Mouse (Mus musculus) limb, embryonic 14.5 days (tissue): ENCODE data around the gene Ppp4r2. TPM values are rescaled to one million over a fixed set of nuclear protein-coding genes. Genes with fewer than 3 reads are reported as not detected.

Source experiments
- ATAC-seq: fragments of 200-750 bp; cut with Nextera tagmentation; 2 replicates; pipeline ENCODE4 v1.8.0; 2017; ENCODE audit warnings: low read depth, moderate number of reproducible peaks, moderate TSS enrichment; ENCODE audit not compliant: low FRiP score
- DNase-seq: peaks from one replicate; pipeline ENCODE4 v3.0.0-alpha.2; 2015; ENCODE audit warnings: low spot score
- H3K27ac ChIP-seq: fragments of 300-500 bp; sonication (generic); replicated peaks from 2 replicates; pipeline ENCODE4 v1.5.1; 2014; ENCODE audit warnings: low read depth, mild to moderate bottlenecking, low read length, moderate library complexity, mixed read lengths
- H3K27me3 ChIP-seq: fragments of 300-500 bp; sonication (generic); 2 replicates; pipeline ENCODE4 v1.6.1; 2014; ENCODE audit warnings: low read length, mixed read lengths; ENCODE audit not compliant: control insufficient read depth, insufficient read depth
- H3K36me3 ChIP-seq: fragments of 300-500 bp; sonication (generic); 2 replicates; pipeline ENCODE4 v1.6.1; 2014; ENCODE audit warnings: mild to moderate bottlenecking, low read length, moderate library complexity, mixed read lengths; ENCODE audit not compliant: control insufficient read depth, insufficient read depth
- H3K4me1 ChIP-seq: fragments of 300-500 bp; sonication (generic); 2 replicates; pipeline ENCODE4 v1.6.1; 2014; ENCODE audit warnings: antibody characterized with exemption, low read length, mixed read lengths; ENCODE audit not compliant: control insufficient read depth, insufficient read depth
- H3K4me2 ChIP-seq: fragments of 300-500 bp; sonication (generic); replicated peaks from 2 replicates; pipeline ENCODE4 v1.6.1; 2014; ENCODE audit warnings: low read depth, mild to moderate bottlenecking, low read length, moderate library complexity; ENCODE audit not compliant: severe bottlenecking
- H3K4me3 ChIP-seq: fragments of 300-500 bp; sonication (generic); replicated peaks from 2 replicates; pipeline ENCODE4 v1.5.1; 2014; ENCODE audit warnings: low read length
- H3K9ac ChIP-seq: fragments of 300-500 bp; sonication (generic); 2 replicates; pipeline ENCODE4 v1.6.1; 2014; ENCODE audit warnings: mild to moderate bottlenecking, low read depth, low read length, moderate library complexity; ENCODE audit not compliant: severe bottlenecking
- H3K9me3 ChIP-seq: fragments of 300-500 bp; sonication (generic); 2 replicates; pipeline ENCODE4 v1.6.1; 2016; ENCODE audit warnings: low read length; ENCODE audit not compliant: control insufficient read depth
- POLR2A ChIP-seq: fragments of 200-500 bp; IDR thresholded peaks from 2 replicates; pipeline ENCODE4 v1.8.0; 2012; ENCODE audit warnings: inconsistent platforms, mild to moderate bottlenecking, moderate library complexity, borderline replicate concordance; ENCODE audit not compliant: insufficient read depth, insufficient read length; ENCODE audit errors: extremely low read depth
- WGBS: fragments of 180-500 bp; shearing (Covaris S2); extraction: QIAGEN DNeasy Blood & Tissue Kit; methylation state at CpG from one replicate; pipeline ENCODE4 v1.1.7; 2014; 5-methylcytosine and 5-hydroxymethylcytosine counted together
- polyA plus RNA-seq, 2 experiments: library from polyadenylated mRNA; depleted of rRNA in 1 of 2; stranded (reverse) in 1 of 2; unstranded in 1 of 2; fragments of >200 nt; fragmentation: Nextera tagmentation in 1 of 2; extraction: Ambion mirVana in 1 of 2; gene quantifications; 2 replicates each; pipeline versions ENCODE4 v1.2.1 to v1.2.3; 2012 to 2014

Ppp4r2 gene
- polyA plus RNA-seq, 2 experiments = 34.5 to 44.2 TPM

DNA sequence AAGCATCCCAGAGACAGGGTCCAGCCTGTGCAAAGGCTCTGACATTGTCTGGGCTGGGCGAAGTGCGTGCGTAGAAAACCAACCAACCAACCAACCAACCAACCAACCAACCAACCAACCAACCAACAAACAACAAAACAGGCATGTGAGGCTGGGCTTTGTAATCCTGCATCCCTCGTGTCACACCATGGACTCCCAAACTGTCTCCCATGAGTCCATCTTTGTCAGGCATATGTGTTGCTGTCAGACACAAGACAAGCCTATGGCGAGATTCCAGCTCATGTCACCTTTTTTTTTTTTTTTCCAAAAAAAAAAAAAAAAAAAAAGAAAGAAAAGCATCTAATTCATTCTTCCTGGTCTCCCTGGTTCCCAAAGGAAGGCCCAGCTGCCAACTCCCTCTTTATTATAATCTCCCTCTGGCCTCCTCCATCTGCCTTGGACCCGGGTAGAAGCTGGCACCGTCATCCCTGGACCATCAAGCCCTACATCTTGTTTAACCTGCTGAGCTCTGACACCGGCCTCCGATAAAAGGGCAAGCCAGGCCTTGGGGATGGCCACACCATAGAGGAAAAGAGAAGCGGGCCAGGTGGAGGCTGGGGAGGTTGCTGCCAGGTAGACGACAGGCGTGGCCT lies 51.3 kb downstream of the Ppp4r2 start:
- no peaks in the 10 kb centered on the region for H3K36me3 ChIP-seq
- WGBS = 92% methylated on average over 12 of the region's 12 CpGs
- DNase-seq (no peak), ATAC-seq (no peak)
- H3K4me1 ChIP-seq = 0 out of 2 replicates have a peak, but pooled peaks cover 3% of the 10 kb centered on the region
- no peak overlapping the region for H3K4me3 ChIP-seq
- H3K27ac ChIP-seq = no peak overlapping the region
- H3K27me3 ChIP-seq = no peaks in the 10 kb centered on the region
- no peak overlapping the region for H3K4me2 ChIP-seq
- no peak for TF ChIP-seq POLR2A
- no peaks in the 10 kb centered on the region for H3K9me3 ChIP-seq
- H3K9ac ChIP-seq = no peak overlapping the region

DNA sequence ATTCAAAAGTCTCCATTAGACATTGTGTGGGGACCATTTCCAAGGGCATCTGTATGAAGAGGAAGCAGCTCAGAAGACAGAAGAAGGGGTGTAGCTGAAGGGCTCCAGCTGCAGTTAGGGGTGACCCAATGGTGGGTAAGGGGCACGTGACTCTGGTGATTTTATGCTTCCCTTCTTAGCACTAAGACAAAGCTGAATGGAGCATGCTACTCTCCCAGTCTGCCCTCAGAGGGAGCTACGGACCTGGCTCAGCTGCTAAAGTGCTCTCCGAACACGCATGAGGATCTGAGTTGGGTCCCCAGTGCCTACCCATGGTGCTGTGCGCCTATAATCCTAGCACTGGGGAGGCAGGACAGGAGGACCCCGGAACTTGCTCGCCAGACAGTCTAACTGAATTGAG lies 52.0 kb downstream of the Ppp4r2 start:
- Histone ChIP-seq H3K4me2 (no peak overlapping the region), H3K9ac (no peak overlapping the region), H3K9me3 (no peaks in the 10 kb centered on the region), H3K27me3 (no peaks in the 10 kb centered on the region), H3K36me3 (no peaks in the 10 kb centered on the region), H3K4me1 (0 out of 2 replicates have a peak, but pooled peaks cover 3% of the 10 kb centered on the region), H3K27ac (no peak overlapping the region), H3K4me3 (no peak overlapping the region)
- ATAC-seq = no peak
- DNase-seq = no peak
- TF ChIP-seq POLR2A = no peak
- WGBS = 57% methylated on average over 7 of the region's 7 CpGs

DNA sequence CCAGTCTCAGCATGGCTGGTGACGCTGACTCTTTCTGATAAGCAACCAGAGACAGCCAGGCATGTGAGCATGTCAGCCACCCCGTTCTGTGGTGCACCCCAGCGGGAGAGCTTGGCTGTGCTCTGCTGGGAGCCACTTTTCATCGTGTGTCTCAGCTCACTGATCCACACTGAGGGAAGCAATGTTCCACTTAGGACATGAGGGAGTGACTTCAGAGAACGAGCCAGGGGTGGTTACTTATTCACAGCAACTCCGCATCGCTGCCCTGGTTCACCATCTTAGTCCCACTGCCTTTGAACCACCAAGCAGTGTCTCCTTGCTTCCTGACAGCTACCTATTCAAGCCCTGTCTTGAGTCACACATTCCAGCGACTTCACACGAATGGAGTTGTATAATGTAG lies 53.6 kb downstream of the Ppp4r2 start:
- DNase-seq = no peak
- no peak for TF ChIP-seq POLR2A
- no peaks in the 10 kb centered on the region for H3K27me3 ChIP-seq
- no peak overlapping the region for H3K27ac ChIP-seq
- no peaks in the 10 kb centered on the region for H3K36me3 ChIP-seq
- H3K4me1 ChIP-seq = 0 out of 2 replicates have a peak, but pooled peaks cover 3% of the 10 kb centered on the region
- 86% methylated on average over 9 of the region's 9 CpGs for WGBS
- no peaks in the 10 kb centered on the region for H3K9me3 ChIP-seq
- H3K4me2 ChIP-seq = no peak overlapping the region
- H3K9ac ChIP-seq = no peak overlapping the region
- ATAC-seq = no peak
- H3K4me3 ChIP-seq = no peak overlapping the region

DNA sequence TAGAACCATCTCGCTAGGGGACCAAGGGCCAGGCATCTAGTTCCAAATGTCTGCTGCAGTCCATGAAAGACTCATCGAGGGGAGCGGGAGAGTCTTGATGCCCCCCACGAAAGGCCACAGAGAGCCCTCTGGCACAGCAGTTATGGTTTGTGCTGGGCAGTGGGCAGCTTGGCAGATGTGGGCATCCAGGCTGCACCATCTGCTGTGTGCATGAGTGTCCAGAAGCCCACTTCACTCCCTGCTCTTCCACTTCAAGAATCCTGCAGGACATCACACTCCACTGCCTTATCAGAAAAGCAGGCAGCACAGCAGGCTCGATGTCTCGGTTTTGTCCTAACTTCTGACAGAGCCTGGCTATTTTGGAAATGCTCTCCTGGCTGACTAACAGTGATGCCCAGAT lies 55.9 kb downstream of the Ppp4r2 start:
- ATAC-seq (no peak), DNase-seq (no peak)
- Histone ChIP-seq H3K4me2 (no peak overlapping the region), H3K9me3 (no peaks in the 10 kb centered on the region), H3K4me1 (peaks cover 4% of the 10 kb centered on the region; the same call in 1 of the 2 replicates), H3K36me3 (no peaks in the 10 kb centered on the region), H3K27me3 (no peaks in the 10 kb centered on the region), H3K27ac (no peak overlapping the region), H3K4me3 (no peak overlapping the region), H3K9ac (no peak overlapping the region)
- WGBS = 85% methylated on average over 6 of the region's 6 CpGs
- no peak for TF ChIP-seq POLR2A

DNA sequence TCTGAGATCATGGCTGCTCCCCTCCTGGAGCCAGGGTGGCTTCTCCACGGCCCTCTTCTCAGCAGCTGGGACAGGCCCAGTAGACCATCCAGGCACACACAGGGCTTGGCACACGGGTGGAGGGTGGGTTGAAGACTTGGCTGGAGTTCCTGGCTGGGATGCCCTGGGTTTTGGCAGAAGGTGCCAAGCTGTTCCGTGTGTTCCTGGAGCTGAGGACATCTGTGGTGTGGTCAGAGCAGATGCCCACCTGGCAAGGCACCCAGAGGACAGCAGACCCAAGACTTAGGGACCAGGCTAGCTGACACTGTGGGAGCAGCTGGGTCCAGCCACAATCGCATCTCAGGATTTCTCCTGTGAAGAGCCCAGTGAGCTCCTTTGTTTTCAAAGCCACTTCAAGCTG lies 59.1 kb downstream of the Ppp4r2 start:
- no peak overlapping the region for H3K9ac ChIP-seq
- no peak overlapping the region for H3K27ac ChIP-seq
- H3K4me3 ChIP-seq = no peak overlapping the region
- no peak overlapping the region for H3K4me2 ChIP-seq
- ATAC-seq = no peak
- no peaks in the 10 kb centered on the region for H3K9me3 ChIP-seq
- no peak for TF ChIP-seq POLR2A
- 75% methylated on average over 4 of the region's 4 CpGs for WGBS
- no peaks in the 10 kb centered on the region for H3K36me3 ChIP-seq
- H3K4me1 ChIP-seq = peaks cover 4% of the 10 kb centered on the region; the same call in 1 of the 2 replicates
- no peaks in the 10 kb centered on the region for H3K27me3 ChIP-seq
- no peak for DNase-seq
